12 mouse cellular contexts compared by ENCODE assay signal in genomic region chr16:21214803-21215202, GRCm38 (mm10). TPM values are rescaled to one million over a fixed set of nuclear protein-coding genes. Genes with fewer than 3 reads are reported as not detected.
A peak's percentile ranks its signal among the peaks of the same experiment; 100 is the strongest.
DNase-seq lines count a peak whose midpoint lies in the region; ATAC-seq lines count a peak whose summit lies in the region.
"Had no signal": no experiment of that assay in that cellular context is flagged by ENCODE, and none has a peak within 500 bp of the region (broad histone marks: within the 10 kb centered on the region; RNA-seq: fewer than 3 reads in every experiment).

No protein-coding gene starts in this region.

- no peak for ATAC-seq in hindbrain, embryonic 14.5 days (ENCODE audit: low FRiP score)
- no peak for ATAC-seq in limb, embryonic 11.5 days (ENCODE audit: insufficient number of reproducible peaks, low FRiP score, low TSS enrichment, low read depth)
- ATAC-seq: midbrain, embryonic 15.5 days had no signal

- H3K9me3 ChIP-seq in hindbrain, embryonic 10.5 days: no peaks in the 10 kb centered on the region
- H3K9me3 ChIP-seq in hindbrain, embryonic 14.5 days (ENCODE audit: control insufficient read depth, low read length): no peaks in the 10 kb centered on the region
- no peaks in the 10 kb centered on the region for H3K9me3 ChIP-seq in limb, embryonic 11.5 days (ENCODE audit: control insufficient read depth, low read length)
- H3K9me3 ChIP-seq: hindbrain, embryonic 15.5 days; midbrain, embryonic 15.5 days had no signal

- H3K27me3 ChIP-seq in hindbrain, embryonic 10.5 days (ENCODE audit: insufficient read depth, poor library complexity, severe bottlenecking): peaks cover 14% of the 10 kb centered on the region
- H3K27me3 ChIP-seq in hindbrain, embryonic 14.5 days (ENCODE audit: control insufficient read depth, insufficient read depth, low read length): no peaks in the 10 kb centered on the region
- no peaks in the 10 kb centered on the region for H3K27me3 ChIP-seq in limb, embryonic 11.5 days (ENCODE audit: control insufficient read depth, insufficient read depth, low read length)
- H3K27me3 ChIP-seq: hindbrain, embryonic 15.5 days; midbrain, embryonic 15.5 days had no signal

- H3K4me1 ChIP-seq in hindbrain, embryonic 10.5 days (replicated peaks): peaks cover 66% of the 10 kb centered on the region
- H3K4me1 ChIP-seq in hindbrain, embryonic 14.5 days (replicated peaks; ENCODE audit: control insufficient read depth, insufficient read depth, low read length): peaks cover 41% of the 10 kb centered on the region
- H3K4me1 ChIP-seq in limb, embryonic 11.5 days (ENCODE audit: control insufficient read depth, insufficient read depth, low read length): peaks cover 46% of the 10 kb centered on the region

- H3K36me3 ChIP-seq in hindbrain, embryonic 10.5 days: peaks cover 60% of the 10 kb centered on the region
- peaks cover 35% of the 10 kb centered on the region for H3K36me3 ChIP-seq in hindbrain, embryonic 14.5 days (replicated peaks; ENCODE audit: control insufficient read depth, insufficient read depth)
- H3K36me3 ChIP-seq in limb, embryonic 11.5 days (ENCODE audit: control insufficient read depth, insufficient read depth, low read length): peaks cover 30% of the 10 kb centered on the region

- 90% methylated on average over 17 of the region's 17 CpGs for WGBS in hindbrain, embryonic 10.5 days
- 76% methylated on average over 17 of the region's 17 CpGs for WGBS in hindbrain, embryonic 14.5 days
- 87% methylated on average over 17 of the region's 17 CpGs for WGBS in limb, embryonic 11.5 days

- no peak overlapping the region for H3K4me3 ChIP-seq in hindbrain, embryonic 10.5 days
- H3K4me3 ChIP-seq in hindbrain, embryonic 14.5 days (replicated peaks; ENCODE audit: low read length): no peak overlapping the region
- no peak overlapping the region for H3K4me3 ChIP-seq in limb, embryonic 11.5 days (ENCODE audit: low read depth, low read length)
- H3K4me3 ChIP-seq: hindbrain, embryonic 15.5 days; midbrain, embryonic 15.5 days had no signal

- H3K4me2 ChIP-seq in hindbrain, embryonic 14.5 days (replicated peaks): no peak overlapping the region
- H3K4me2 ChIP-seq in limb, embryonic 11.5 days (ENCODE audit: low read depth, severe bottlenecking): no peak overlapping the region
- H3K4me2 ChIP-seq: hindbrain, embryonic 15.5 days; midbrain, embryonic 15.5 days had no signal

- no peak overlapping the region for H3K9ac ChIP-seq in hindbrain, embryonic 14.5 days
- H3K9ac ChIP-seq in limb, embryonic 11.5 days (ENCODE audit: low read length): no peak overlapping the region
- H3K9ac ChIP-seq: hindbrain, embryonic 15.5 days; midbrain, embryonic 15.5 days had no signal

- peak overlapping the region; percentile 23; the same call in 1 of the 2 replicates for H3K27ac ChIP-seq in hindbrain, embryonic 10.5 days
- H3K27ac ChIP-seq in hindbrain, embryonic 14.5 days: no peak overlapping the region
- 0 out of 2 replicates have a peak overlapping the region, but pooled peaks have one; percentile 36 for H3K27ac ChIP-seq in limb, embryonic 11.5 days (replicated peaks; ENCODE audit: low read depth, low read length)
- H3K27ac ChIP-seq: hindbrain, embryonic 15.5 days; midbrain, embryonic 15.5 days had no signal

- peak; percentile 55 to 76 for DNase-seq in cerebellum, postnatal 10 days
- DNase-seq in cerebellum, adult 9-10 months: no peak
- DNase-seq in hindbrain, embryonic 10.5 days (ENCODE audit: low spot score): no peak
- no peak for DNase-seq in hindbrain, embryonic 14.5 days (ENCODE audit: low spot score)
- DNase-seq in ZHBTc4 (ENCODE audit: low read depth, low spot score): peak; percentile 21
- DNase-seq in limb, embryonic 11.5 days (ENCODE audit: low spot score): no peak
- DNase-seq in T-cell, adult 2 months (ENCODE audit: low spot score): no peak
- no peak for DNase-seq in ovary, postnatal 14 days (ENCODE audit: low spot score)
- DNase-seq: layer of hippocampus, adult 9-11 months; lung, postnatal 14 days had no signal

RNA-seq across cellular contexts. Expression of gene Ephb3, which starts 10.2 kb away (rescaled TPM):
- polyA plus RNA-seq in hindbrain, embryonic 10.5 days (2016; fragmentation: Nextera tagmentation; extraction: Ambion mirVana): 16.1 and 17.7 TPM in 2 replicates
- 11.8 and 11.9 TPM in 2 replicates for polyA plus RNA-seq in hindbrain, embryonic 14.5 days (2014; fragmentation: Nextera tagmentation; extraction: Ambion mirVana)
- 33.1 and 35.7 TPM in 2 replicates for polyA plus RNA-seq in limb, embryonic 11.5 days (2014; fragmentation: Nextera tagmentation; extraction: Ambion mirVana)

Comparison
In these comparisons a context has a peak if more than half of its experiments do, and no peak if none do; other contexts are left out.
1. DNase-seq: peak in cerebellum, postnatal 10 days (2 of 2) and ZHBTc4 (single experiment); none in cerebellum, adult 9-10 months (single experiment), hindbrain, embryonic 10.5 days (single experiment), hindbrain, embryonic 14.5 days (single experiment), limb, embryonic 11.5 days (single experiment), T-cell, adult 2 months (single experiment) and ovary, postnatal 14 days (single experiment).